Mouse (Mus musculus): ENCODE data around the gene Col2a1.

The Col2a1 gene

GRCm38 (mm10) chr15:98002991-98003821 is 1.3 kb downstream of the Col2a1 start:
- DNase-seq (ENCODE audit: low read depth) = peak; percentile 22

- no peak for DNase-seq (ENCODE audit: low read depth)
Measured at GRCm38 (mm10) chr15:98002113-98002990, 2.1 kb downstream of the Col2a1 start.

GRCm38 (mm10) chr15:98001321-98002112 is 3.0 kb downstream of the Col2a1 start:
- DNase-seq (ENCODE audit: low read depth) = no peak

- no peak for DNase-seq (ENCODE audit: low read depth)
Measured at GRCm38 (mm10) chr15:97999991-98000390, 4.5 kb downstream of the Col2a1 start.

- no peak for DNase-seq (ENCODE audit: low read depth)
Measured at GRCm38 (mm10) chr15:97999546-97999945, 4.9 kb downstream of the Col2a1 start.

GRCm38 (mm10) chr15:97996716-97997256 is 7.7 kb downstream of the Col2a1 start:
- DNase-seq (ENCODE audit: low read depth) = no peak

GRCm38 (mm10) chr15:97992712-97993286 is 11.7 kb downstream of the Col2a1 start:
- DNase-seq (ENCODE audit: low read depth) = peak; percentile 78

- no peak for DNase-seq (ENCODE audit: low read depth)
Measured at GRCm38 (mm10) chr15:97992027-97992711, 12.3 kb downstream of the Col2a1 start.

- DNase-seq (ENCODE audit: low read depth) = no peak
Measured at GRCm38 (mm10) chr15:97991285-97991895, 13.1 kb downstream of the Col2a1 start.

- DNase-seq (ENCODE audit: low read depth) = no peak
Measured at GRCm38 (mm10) chr15:97990721-97991120, 13.8 kb downstream of the Col2a1 start.

- no peak for DNase-seq (ENCODE audit: low read depth)
Measured at GRCm38 (mm10) chr15:97990124-97990523, 14.4 kb downstream of the Col2a1 start.

- no peak for DNase-seq (ENCODE audit: low read depth)
Measured at GRCm38 (mm10) chr15:97989544-97989943, 15.0 kb downstream of the Col2a1 start.

GRCm38 (mm10) chr15:97981560-97981959 is 22.9 kb downstream of the Col2a1 start:
- DNase-seq (ENCODE audit: low read depth) = no peak

GRCm38 (mm10) chr15:97973248-97974005 is 31.1 kb downstream of the Col2a1 start:
- no peak for DNase-seq (ENCODE audit: low read depth)

- DNase-seq (ENCODE audit: low read depth) = no peak
Measured at GRCm38 (mm10) chr15:97972580-97972979, 31.9 kb downstream of the Col2a1 start.

GRCm38 (mm10) chr15:97970299-97970698 is 34.2 kb downstream of the Col2a1 start:
- peak; percentile 58 for DNase-seq (ENCODE audit: low read depth)

- DNase-seq (ENCODE audit: low read depth) = no peak
Measured at GRCm38 (mm10) chr15:97965311-97966045, 39.0 kb downstream of the Col2a1 start.

- no peak for DNase-seq (ENCODE audit: low read depth)
Measured at GRCm38 (mm10) chr15:97964836-97965187, 39.7 kb downstream of the Col2a1 start.
